Mouse (Mus musculus) cerebellum, adult 9-11 months (tissue): ENCODE results near the gene Pdzk1.

Experiments
- DNase-seq: peaks from one replicate; pipeline ENCODE4 v3.0.0; 2022

The Pdzk1 gene

GRCm38 (mm10) chr3:96902336-96902999 is 73.4 kb downstream of the Pdzk1 start:
- DNase-seq = no peak

DNA sequence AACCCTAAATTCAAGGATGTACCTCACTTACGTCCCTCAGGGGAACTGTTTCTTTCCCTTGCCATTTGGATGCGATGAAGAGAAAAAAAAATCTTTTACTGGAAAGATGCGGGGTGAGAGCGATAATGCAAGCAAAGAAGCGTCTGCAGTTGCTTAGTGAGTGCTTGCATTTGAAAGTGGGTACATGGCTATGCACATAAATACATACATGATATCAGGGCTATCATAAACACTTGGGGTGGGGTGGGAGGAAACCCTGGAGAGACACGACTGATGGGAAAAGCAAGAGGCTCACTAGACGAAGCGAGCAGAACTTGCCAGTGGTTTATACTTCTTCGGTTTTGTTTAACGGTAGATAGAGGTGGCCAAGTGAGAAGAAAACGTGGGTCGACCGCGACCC is 75.3 kb downstream of the Pdzk1 start, which contains the start of gene Gja5:
Gja5 (plus strand) TSS at position 301 of the 400 bp plus-strand sequence.
- DNase-seq = no peak

- peak; percentile 95 for DNase-seq
Measured at GRCm38 (mm10) chr3:96904851-96905541, 75.9 kb downstream of the Pdzk1 start, which contains the start of gene Gpr89. TSS of gene Gpr89 (minus strand) at chr3:96905346.

DNA sequence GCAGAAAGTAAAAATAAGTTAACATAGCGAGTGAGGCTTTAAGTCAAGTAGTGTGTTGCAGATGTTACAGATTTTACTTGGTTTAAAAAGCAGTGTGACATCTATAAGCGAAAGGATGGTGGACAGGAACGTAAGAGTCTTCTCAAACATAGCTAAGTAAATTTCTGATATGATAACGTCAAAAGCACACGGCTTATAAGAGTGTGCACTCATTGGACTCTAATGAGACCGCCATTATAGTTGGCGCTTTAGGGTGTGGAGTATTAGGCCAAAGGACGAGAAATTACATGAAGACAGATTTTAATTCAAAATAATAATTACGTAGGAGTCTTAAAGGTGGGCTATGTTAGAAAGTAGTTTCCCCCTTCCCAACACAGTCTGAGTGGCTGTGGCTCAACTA is 76.5 kb downstream of the Pdzk1 start:
- no peak for DNase-seq
